Mouse (Mus musculus) spleen, adult 2 months (tissue): ENCODE data around the gene Gm11595. TPM values are rescaled to one million over a fixed set of nuclear protein-coding genes. Genes with fewer than 3 reads are reported as not detected.
"Not testable (repeated sequence)": the region's sequence is repeated elsewhere in the genome, so short reads cannot be mapped to it uniquely, and the experiment has no call there.

ENCODE experiments used
- DNase-seq, 2 experiments: peaks; one replicate each; pipeline versions ENCODE4 v3.0.0 to v3.0.0-alpha.2; 2012 to 2021; ENCODE audit warnings: low spot score in 2 of 2, low read depth in 1 of 2
- H3K27ac ChIP-seq: fragments of 200-500 bp; 2 replicates; pipeline ENCODE4 v1.5.1; 2012; ENCODE audit warnings: low read length, inconsistent platforms; ENCODE audit not compliant: insufficient read depth
- H3K27me3 ChIP-seq: fragments of 200-500 bp; 2 replicates; pipeline ENCODE4 v1.6.1; 2012; ENCODE audit warnings: mild to moderate bottlenecking, moderate library complexity, low read length, inconsistent platforms; ENCODE audit not compliant: control insufficient read depth, insufficient read depth
- H3K36me3 ChIP-seq: fragments of 200-500 bp; 2 replicates; pipeline ENCODE4 v1.6.1; 2012; ENCODE audit warnings: mild to moderate bottlenecking, low read length, inconsistent platforms; ENCODE audit not compliant: control insufficient read depth, insufficient read depth
- H3K4me1 ChIP-seq: fragments of 200-500 bp; 2 replicates; pipeline ENCODE4 v1.6.1; 2011; ENCODE audit warnings: inconsistent platforms; ENCODE audit not compliant: control insufficient read depth, insufficient read depth, insufficient read length
- H3K4me3 ChIP-seq: fragments of 200-500 bp; 2 replicates; pipeline ENCODE4 v1.5.1; 2011; ENCODE audit warnings: mild to moderate bottlenecking, inconsistent platforms; ENCODE audit not compliant: insufficient read depth, insufficient read length; ENCODE audit errors: extremely low read depth
- CTCF ChIP-seq: fragments of 200-500 bp; IDR thresholded peaks from 2 replicates; pipeline ENCODE4 v1.5.1; 2011; ENCODE audit warnings: mild to moderate bottlenecking, inconsistent platforms; ENCODE audit not compliant: insufficient read depth, insufficient read length, insufficient replicate concordance; ENCODE audit errors: extremely low read depth
- POLR2A ChIP-seq: fragments of 200-500 bp; IDR thresholded peaks from 2 replicates; pipeline ENCODE4 v1.6.1; 2011; ENCODE audit warnings: low read depth, low read length, inconsistent platforms
- WGBS: fragments of 180-500 bp; shearing (Covaris S2); methylation state at CpG from one replicate; pipeline ENCODE4 v1.1.7; 2018; 5-methylcytosine and 5-hydroxymethylcytosine counted together
- polyA plus RNA-seq: library from polyadenylated mRNA; depleted of rRNA; stranded (reverse); fragments of >200 nt; gene quantifications from 2 replicates; pipeline ENCODE4 v1.2.3, GENCODE M21; 2012; rRNA removed

The Gm11595 gene
- polyA plus RNA-seq: not detected in 2 replicates

GRCm38 (mm10) chr11:99772813-99773212 lies at the start of gene Gm11595:
TSS of gene Gm11595 (minus strand) at chr11:99772913.
- not testable (repeated sequence) for H3K4me3 ChIP-seq

DNA sequence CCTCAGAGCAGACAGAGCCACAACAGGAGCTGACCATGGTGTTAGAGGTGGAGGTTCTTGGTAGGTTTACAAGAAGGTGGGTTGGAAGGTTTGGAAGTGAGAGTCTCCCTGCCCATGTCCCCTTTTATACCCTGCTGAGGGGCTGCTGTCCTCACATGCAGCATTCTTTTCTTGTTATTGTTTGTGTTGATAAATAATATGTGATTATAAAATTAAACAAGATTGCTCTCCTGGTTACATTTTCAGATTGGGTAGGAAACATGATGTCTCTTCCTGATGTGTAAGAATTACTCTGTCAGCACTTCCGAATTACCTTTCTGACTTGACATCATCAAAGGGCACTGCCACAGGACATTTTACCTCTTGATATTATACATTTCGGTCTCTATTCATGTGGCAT lies 42.9 kb upstream of the Gm11595 start, which contains the start of gene Gm11564:
Gene Gm11564, minus strand, starts transcription at position 101 of the 400 bp plus-strand sequence.
- H3K27me3 ChIP-seq, DNase-seq, H3K4me3 ChIP-seq, H3K36me3 ChIP-seq, H3K27ac ChIP-seq, H3K4me1 ChIP-seq: not testable (repeated sequence)
- WGBS: 74% methylated on average over 2 of the region's 2 CpGs

More at GRCm38 (mm10) chr11:99772813-99773212, at the start of gene Gm11595:
- not testable (repeated sequence) for DNase-seq, H3K27ac ChIP-seq, H3K4me1 ChIP-seq, H3K27me3 ChIP-seq, H3K36me3 ChIP-seq

DNA sequence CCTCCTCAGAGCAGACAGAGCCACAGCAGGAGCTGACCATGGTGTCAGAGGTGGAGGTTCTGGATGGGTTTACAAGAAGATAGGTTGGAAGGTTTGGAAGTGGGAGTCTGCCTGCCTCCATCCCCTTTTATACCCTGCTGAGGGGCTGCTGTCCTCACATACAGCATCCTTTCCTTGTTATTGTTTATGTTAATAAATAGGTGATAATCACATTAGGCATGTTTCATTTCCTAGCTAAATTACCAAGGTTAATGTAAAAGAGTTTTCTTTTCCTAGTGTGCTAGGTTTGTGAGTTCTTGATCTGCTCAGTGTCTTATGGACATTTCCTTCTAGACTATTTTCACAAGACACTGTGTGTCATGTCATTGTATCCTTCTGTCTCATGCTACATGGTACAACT lies 37.1 kb upstream of the Gm11595 start, which contains the start of gene Krtap4-13:
Gene Krtap4-13, minus strand, starts transcription at position 101 of the 400 bp plus-strand sequence.
- DNase-seq, H3K4me1 ChIP-seq, H3K4me3 ChIP-seq, H3K36me3 ChIP-seq, H3K27ac ChIP-seq, H3K27me3 ChIP-seq: not testable (repeated sequence)

DNA sequence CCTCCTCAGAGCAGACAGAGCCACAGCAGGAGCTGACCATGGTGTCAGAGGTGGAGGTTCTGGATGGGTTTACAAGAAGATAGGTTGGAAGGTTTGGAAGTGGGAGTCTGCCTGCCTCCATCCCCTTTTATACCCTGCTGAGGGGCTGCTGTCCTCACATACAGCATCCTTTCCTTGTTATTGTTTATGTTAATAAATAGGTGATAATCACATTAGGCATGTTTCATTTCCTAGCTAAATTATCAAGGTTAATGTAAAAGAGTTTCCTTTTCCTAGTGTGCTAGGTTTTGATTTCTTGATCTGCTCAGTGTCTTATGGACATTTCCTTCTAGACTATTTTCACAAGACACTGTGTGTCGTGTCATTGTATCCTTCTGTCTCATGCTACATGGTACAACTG lies 31.6 kb upstream of the Gm11595 start, which contains the start of gene Gm11554:
Gene Gm11554, minus strand, starts transcription at position 101 of the 400 bp plus-strand sequence.
- H3K27me3 ChIP-seq, H3K4me3 ChIP-seq, H3K36me3 ChIP-seq, H3K27ac ChIP-seq, DNase-seq, H3K4me1 ChIP-seq: not testable (repeated sequence)
- whole genome bisulfite sequencing: no CpG with 5 or more reads among the region's 1 CpGs

GRCm38 (mm10) chr11:99798832-99799231 lies 26.1 kb upstream of the Gm11595 start, which contains the start of gene Gm11569:
TSS of gene Gm11569 (minus strand) at chr11:99798932.
- H3K4me3 ChIP-seq, H3K27ac ChIP-seq, H3K4me1 ChIP-seq, H3K36me3 ChIP-seq, H3K27me3 ChIP-seq, DNase-seq: not testable (repeated sequence)
- WGBS: no CpG with 5 or more reads among the region's 1 CpGs

DNA sequence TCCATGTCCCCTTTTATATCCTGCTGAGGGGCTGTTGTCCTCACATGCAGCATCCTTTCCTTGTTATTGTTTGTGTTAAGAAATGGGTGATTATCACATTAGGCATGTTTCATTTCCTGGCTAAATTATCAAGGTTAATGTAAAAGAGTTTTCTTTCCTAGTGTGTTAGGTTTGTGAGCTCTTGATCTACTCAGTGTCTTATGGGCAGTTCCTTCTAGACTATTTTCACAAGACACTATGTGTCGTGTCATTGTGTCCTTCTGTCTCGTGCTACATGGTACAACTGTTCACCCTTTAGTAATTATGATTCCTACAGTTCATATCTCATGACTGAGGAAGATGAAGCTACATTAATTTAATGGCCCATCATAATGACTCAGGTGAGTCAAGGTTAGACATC lies 20.7 kb upstream of the Gm11595 start, which contains the start of gene Gm11596:
Gene Gm11596, minus strand, starts transcription at position 101 of the 400 bp plus-strand sequence.
- 78% methylated on average over 2 of the region's 2 CpGs for WGBS
- H3K4me1 ChIP-seq: no peaks in the 10 kb centered on the region
- no peaks in the 10 kb centered on the region for H3K27me3 ChIP-seq
- H3K36me3 ChIP-seq: no peaks in the 10 kb centered on the region
- H3K4me3 ChIP-seq: no peak within 1 kb of the TSS
- no peak for DNase-seq
- H3K27ac ChIP-seq: no peak within 1 kb of the TSS
- TF ChIP-seq POLR2A: no peak
- TF ChIP-seq CTCF: no peak

- H3K4me1 ChIP-seq, H3K4me3 ChIP-seq, H3K27ac ChIP-seq, H3K36me3 ChIP-seq, DNase-seq, H3K27me3 ChIP-seq: not testable (repeated sequence)
Observed at GRCm38 (mm10) chr11:99784900-99785299, 12.2 kb upstream of the Gm11595 start, which contains the start of gene Krtap4-9. TSS of gene Krtap4-9 (plus strand) at chr11:99785200.

- no peaks in the 10 kb centered on the region for H3K27me3 ChIP-seq
- H3K4me3 ChIP-seq: no peak within 1 kb of the TSS
- no peak for TF ChIP-seq CTCF
- TF ChIP-seq POLR2A: no peak
- WGBS: 89% methylated on average over 2 of the region's 2 CpGs
- no peaks in the 10 kb centered on the region for H3K4me1 ChIP-seq
- no peaks in the 10 kb centered on the region for H3K36me3 ChIP-seq
- H3K27ac ChIP-seq: no peak within 1 kb of the TSS
- DNase-seq: no peak
Observed at GRCm38 (mm10) chr11:99780604-99781003, 7.9 kb upstream of the Gm11595 start, which contains the start of gene Krtap4-8. TSS of gene Krtap4-8 (minus strand) at chr11:99780704.
